Mouse (Mus musculus): ENCODE measurements around the gene Prss56.

Gene Prss56

GRCm38 (mm10) chr1:87184751-87185139 lies 1.6 kb downstream of the Prss56 start:
- in situ Hi-C loops (cut with MboI, MseI) = loop anchor here (5.0 kb wide), 1 partner anchor 82 kb away; the partner anchor contains the start of gene Alpi

GRCm38 (mm10) chr1:87185526-87185925 lies 2.4 kb downstream of the Prss56 start:
- in situ Hi-C loops (cut with MboI, MseI) = loop anchor here (5.0 kb wide), 1 partner anchor 83 kb away; the partner anchor contains the start of gene Alpi

DNA sequence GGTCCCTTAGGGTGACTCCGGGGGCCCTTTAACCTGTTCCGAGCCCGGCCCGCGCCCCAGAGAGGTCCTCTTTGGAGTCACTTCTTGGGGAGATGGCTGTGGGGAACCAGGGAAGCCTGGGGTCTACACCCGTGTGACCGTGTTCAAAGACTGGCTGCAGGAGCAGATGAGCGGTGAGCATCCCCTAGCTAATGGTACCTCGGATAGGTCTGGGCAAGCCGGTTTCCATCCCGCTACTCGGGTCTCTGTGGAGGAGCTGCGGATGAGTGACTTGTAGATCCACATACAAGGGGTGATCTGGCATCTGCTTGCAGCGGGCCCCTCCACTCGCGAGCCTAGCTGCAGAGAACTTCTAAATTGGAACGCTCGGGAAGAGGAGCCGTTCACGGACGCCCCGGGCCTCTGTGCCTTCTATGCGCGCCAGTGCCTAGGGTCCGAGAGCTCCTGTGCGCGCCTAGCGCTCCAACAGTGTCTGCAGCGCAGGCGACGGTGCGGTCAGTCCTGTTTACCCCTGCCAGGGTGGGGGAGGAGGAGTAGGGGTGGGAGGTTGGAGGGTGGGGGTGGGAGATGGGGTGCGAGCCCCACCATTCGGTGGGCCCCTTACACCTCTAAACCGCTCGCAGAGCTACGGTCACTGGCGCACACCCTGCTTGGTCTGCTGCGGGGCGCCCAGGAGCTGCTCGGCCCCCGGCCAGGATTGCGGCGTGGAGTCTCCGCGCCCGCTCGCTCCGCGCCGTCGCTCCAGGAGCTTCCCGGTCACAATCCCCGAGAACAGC lies 3.3 kb downstream of the Prss56 start:
- in situ Hi-C loops (cut with MboI, MseI) = loop anchor here (5.0 kb wide), 1 partner anchor 84 kb away; the partner anchor contains the start of gene Alpi

DNA sequence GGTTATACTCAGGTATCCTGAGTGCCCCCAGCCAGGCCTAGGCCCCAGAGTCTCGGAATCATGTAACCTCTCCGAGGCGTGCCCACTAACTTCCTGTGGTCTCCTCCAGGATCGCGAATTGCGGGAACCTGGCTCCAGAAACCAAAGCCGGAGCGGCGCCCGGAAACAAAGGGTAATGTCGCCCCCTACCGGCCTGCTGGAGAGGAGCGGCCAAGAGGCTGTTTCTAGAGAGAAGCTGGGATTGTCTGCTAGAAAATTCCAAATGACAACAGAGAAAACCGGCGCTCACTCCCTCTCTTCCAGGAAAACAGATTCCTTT lies 3.9 kb downstream of the Prss56 start:
- in situ Hi-C loops (cut with MboI, MseI) = loop anchor here (5.0 kb wide), 1 partner anchor 85 kb away; the partner anchor contains the start of gene Alpi

DNA sequence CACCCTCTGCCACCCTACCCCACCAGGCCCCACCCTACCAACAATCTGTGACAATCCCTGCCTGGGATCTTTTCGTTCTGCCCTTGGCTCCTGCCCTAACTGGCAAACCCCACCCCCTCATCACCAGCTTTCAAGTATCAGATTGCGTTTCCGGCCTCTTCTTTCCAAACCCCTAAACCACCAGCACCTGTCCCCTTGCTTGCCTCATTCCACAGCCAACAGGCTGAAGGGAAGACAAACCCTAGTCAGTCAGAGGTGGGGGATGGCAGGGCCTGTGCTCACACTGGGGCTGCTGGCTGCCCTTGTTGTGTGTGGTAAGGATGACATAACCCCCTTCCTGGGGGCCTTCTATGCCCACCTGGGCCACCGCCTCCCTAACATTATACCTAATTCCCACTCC lies 7.3 kb downstream of the Prss56 start, which contains the start of gene Chrnd:
Chrnd (plus strand) TSS at position 179 of the 400 bp plus-strand sequence.
- in situ Hi-C loops (cut with MboI, MseI) = no loop called here

DNA sequence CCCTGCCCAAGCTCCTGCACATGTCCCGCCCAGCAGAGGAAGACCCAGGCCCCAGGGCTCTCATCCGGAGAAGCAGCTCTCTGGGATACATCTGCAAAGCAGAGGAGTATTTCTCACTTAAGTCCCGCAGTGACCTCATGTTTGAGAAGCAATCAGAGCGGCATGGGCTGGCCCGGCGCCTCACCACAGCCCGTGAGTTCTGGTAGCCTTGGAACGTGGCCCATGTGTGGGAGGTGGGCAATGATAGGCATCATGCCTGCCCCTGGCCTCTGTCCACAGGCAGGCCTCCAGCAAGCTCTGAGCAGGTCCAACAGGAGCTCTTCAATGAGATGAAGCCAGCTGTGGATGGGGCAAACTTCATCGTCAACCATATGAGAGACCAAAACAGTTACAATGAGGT lies 14.2 kb downstream of the Prss56 start:
- in situ Hi-C loops (cut with MboI, MseI) = no loop called here

DNA sequence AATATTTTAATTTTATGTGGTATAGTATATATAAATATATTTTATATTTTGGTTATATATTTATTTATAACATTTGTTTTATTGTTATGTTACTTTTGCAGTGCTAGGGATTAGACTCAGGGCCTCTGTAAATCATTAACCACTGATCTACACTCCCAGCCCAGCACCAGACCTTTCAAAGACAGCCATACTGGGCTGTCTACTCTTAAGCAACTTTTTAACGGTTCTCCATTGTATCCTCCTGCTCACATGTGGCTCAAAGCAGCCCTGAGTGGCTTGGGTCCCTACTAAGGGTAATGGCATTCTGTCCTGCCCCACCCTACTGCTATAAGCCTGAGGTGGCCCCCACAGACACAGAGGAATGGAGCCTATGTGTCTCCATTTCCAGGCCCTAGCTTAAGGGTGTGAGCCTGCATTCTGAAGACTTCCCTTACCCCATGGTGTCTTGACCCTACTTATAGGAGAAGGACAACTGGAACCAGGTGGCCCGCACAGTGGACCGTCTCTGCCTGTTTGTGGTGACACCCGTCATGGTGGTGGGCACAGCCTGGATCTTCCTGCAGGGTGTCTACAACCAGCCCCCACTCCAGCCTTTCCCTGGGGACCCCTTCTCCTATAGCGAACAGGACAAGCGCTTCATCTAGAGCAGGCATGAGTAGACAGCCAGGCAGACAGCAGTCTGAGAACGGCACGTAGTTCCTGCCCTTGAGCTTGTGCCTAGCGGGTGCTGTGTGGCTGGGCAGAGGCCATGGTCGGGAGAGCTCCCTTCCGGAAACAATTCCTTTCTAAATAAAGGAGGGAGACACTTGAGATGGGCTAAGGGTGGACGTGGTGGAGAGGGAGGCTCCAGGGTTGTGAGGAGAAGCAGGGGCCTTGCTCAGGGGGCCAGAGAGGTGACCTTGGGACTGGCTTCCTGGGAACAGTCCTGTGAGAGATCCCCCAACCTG lies 15.3 kb downstream of the Prss56 start:
- in situ Hi-C loops (cut with MboI, MseI) = no loop called here

DNA sequence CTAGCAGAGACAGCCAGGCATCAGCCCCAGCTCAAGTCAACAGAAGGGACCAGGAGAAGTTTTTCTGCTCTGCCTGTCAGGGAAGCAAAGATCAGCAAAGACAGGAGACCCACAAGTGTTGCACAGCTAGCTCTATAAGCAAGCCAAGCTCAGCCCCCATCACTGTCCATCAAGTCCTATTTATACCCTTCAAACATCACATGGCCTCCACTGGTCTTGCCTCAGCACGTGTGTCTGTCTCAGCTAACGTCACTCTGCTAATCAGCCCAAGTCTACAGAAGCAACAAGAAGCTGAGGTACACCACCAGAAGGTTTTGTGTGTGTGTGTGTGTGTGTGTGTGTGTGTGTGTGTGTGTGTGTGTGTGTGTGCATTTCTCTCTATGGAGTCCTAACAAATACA lies 17.7 kb downstream of the Prss56 start:
- in situ Hi-C loops (cut with MboI, MseI) = no loop called here

DNA sequence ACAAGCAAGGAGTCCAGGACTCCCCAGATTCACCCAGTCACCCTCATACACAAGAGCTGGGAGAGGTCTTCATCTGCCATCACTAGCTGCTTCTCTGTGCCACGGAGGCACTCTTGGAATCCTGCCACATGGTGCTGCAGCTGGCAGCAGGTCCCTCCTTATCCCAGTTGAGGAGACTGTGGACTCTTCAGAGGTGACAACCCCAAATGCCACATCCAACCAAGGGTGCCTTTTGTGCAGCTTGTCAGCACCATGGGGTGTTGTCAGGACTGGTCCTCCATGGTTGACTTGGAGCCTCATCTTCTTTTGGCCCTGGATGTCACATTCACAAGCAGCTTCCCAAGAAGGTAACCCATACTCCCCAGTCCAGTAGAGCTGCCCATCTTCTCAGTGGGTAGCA lies 18.7 kb downstream of the Prss56 start:
- in situ Hi-C loops (cut with MboI, MseI) = no loop called here

DNA sequence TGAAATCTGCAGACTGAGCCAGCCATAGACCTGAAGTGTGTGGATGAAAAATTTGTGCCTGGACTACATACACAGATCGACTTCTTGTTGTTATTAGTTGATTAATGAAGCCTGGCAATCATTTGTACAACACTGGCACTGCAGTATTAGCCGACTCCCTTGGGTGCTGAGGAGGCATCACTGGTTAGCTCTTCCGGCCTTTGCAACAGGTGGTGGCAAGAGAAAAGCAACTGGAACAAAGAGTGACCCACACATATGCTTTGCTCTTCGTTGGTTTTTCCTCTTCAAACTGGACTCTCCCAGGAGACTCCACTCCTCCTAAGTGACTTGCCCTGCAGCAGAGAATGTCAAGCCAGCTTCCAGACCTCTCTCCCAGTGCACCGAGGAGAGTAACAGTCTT lies 20.7 kb downstream of the Prss56 start:
- in situ Hi-C loops (cut with MboI, MseI) = no loop called here

DNA sequence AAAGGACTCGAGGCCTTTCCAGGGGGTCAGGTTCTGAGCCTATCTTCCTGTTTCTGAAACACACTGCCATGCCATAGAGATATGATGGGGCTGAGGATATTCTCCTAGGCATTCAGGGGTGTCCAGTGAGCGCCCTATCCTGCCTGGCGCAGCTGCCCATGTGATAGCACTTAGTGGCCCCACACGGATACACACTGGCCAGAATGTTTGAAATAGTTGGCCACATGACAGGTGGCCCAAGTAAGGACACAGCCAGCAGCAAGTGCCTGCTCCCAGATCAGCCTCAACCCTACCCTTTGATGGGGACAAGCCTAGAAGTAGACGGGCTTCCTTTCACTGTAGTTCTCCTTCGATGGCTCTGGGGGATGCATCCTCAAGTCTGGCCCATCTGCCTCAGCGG lies 21.4 kb downstream of the Prss56 start, which contains the start of gene Chrng:
Chrng (plus strand) TSS at position 193 of the 400 bp plus-strand sequence.
- in situ Hi-C loops (cut with MboI, MseI) = no loop called here

GRCm38 (mm10) chr1:87205038-87205437 lies 21.9 kb downstream of the Prss56 start:
- in situ Hi-C loops (cut with MboI, MseI) = no loop called here

GRCm38 (mm10) chr1:87205502-87205901 lies 22.4 kb downstream of the Prss56 start:
- in situ Hi-C loops (cut with MboI, MseI) = no loop called here

- in situ Hi-C loops (cut with MboI, MseI) = no loop called here
Observed at GRCm38 (mm10) chr1:87206339-87206738, 23.2 kb downstream of the Prss56 start.

- in situ Hi-C loops (cut with MboI, MseI) = no loop called here
Observed at GRCm38 (mm10) chr1:87211431-87211830, 28.3 kb downstream of the Prss56 start.

GRCm38 (mm10) chr1:87213735-87214704 lies 30.9 kb downstream of the Prss56 start, which contains the start of gene Eif4e2:
TSS of gene Eif4e2 (plus strand) at chr1:87213914.
- in situ Hi-C loops (cut with MboI, MseI) = no loop called here

DNA sequence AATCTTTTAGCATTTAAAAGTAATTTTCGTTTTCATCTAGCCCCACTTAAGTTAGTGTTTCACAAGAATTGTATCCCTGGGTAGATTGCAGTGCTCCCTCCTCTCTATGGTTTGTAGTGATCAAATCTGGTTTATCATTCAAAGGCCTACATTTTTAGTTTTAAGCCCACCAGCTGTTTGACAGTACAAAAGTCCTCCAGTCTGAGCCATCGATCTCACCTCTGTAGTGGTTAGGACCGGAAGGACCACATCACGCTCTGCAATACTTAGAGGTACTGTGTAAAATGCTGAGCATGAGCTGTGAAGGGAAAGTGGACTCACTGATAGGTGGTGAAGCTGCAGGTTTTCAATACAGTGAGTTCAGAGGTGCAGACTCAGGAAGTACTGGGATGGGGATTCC lies 31.6 kb downstream of the Prss56 start:
- in situ Hi-C loops (cut with MboI, MseI) = no loop called here

GRCm38 (mm10) chr1:87217938-87218337 lies 34.8 kb downstream of the Prss56 start:
- in situ Hi-C loops (cut with MboI, MseI) = no loop called here

DNA sequence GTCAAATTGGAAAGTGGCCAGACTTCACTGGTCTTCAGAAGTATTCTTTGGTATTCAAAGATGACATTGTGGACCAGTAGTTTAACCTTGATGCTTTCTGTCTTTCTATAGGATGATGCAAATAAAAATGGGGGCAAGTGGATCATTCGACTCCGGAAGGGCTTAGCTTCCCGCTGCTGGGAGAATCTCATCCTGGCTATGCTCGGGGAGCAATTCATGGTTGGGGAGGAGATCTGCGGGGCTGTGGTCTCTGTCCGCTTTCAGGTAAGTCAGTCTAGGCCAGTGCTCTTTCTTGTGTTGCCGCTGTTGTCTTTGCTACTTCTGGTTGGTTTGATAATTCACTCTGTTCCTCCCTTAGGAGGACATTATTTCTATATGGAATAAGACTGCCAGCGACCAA lies 42.6 kb downstream of the Prss56 start:
- in situ Hi-C loops (cut with MboI, MseI) = no loop called here

GRCm38 (mm10) chr1:87226409-87227159 lies 43.5 kb downstream of the Prss56 start:
- in situ Hi-C loops (cut with MboI, MseI) = no loop called here
